Mouse (Mus musculus): ENCODE results near the gene Ccdc169.

DNA sequence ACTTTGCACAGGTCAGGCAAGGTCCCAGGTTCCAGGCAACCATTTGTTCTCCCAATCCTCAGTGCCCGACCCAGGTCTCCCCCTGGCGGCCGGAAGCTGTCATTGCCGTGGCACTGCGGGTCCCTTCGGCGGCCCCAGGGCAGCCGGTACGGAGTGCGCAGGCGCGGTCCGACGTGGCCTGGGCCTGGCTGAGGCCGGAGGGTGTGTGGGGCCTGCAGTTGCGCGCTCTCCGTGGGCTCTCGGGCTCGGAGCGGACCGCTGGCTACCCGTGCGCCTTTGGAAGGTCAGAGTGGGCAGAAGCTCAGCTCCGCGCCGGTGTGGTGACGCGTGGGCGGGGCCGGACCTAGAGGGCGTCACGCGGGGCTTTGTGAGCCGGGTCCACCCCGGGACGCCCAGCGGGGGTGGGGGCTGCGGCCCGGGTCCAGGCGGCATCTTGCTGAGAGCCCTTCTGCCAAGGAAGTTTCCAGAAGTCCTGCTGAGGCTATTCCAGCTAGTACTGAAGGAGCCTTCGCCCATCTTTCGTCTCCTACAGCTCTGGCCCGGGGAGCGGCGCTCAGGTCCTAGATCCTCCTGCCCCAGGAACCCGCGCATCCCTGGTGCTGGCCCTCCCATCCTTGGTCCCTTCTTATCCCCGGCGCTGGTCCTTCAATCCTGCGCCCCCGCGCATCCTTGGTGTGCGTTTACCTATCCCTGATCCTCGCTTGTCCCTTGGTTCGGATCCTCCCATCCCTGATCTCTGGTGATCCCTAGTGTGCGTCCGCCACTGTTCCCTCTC is 25.0 kb upstream of the Ccdc169 start, which contains the start of gene Spg20:
- TF ChIP-seq CTCF (IDR thresholded peaks at IDR 0.05; ENCODE audit: extremely low read depth, insufficient read depth, low read length) = peak; percentile 74
- peak; percentile 88 for TF ChIP-seq POLR2A (IDR thresholded peaks at IDR 0.05; ENCODE audit: extremely low read depth, insufficient read depth, low read length)
